Mouse (Mus musculus): ENCODE measurements around the gene Gfra4. TPM values are rescaled to one million over a fixed set of nuclear protein-coding genes. Genes with fewer than 3 reads are reported as not detected.

Gene Gfra4
- total RNA-seq, 2 experiments from 2014 or later: 4.8 to 6.0 TPM

Small RNAs within 50 kb of the gene (microRNA-seq; reads per million reads assigned to microRNA genes)
- 0 reads per million in 2 experiments for gene Mir6973b (ENCODE audit: borderline number of aligned reads in 2 of 2)

Other genes with a start within 250 kb of the Gfra4 start
- gene 4930402H24Rik, start 136.7 kb downstream of the Gfra4 start, total RNA-seq (2021): 10 to 100 TPM; 29.5 to 47.8 TPM
- 10 to 100 TPM; 24.0 to 32.1 TPM for gene Atrn, start 136.6 kb downstream of the Gfra4 start, total RNA-seq (2021)
- 1 to 10 TPM; 2.2 to 4.8 TPM for gene Adam33, start 20.7 kb upstream of the Gfra4 start, total RNA-seq (2021)
- 1 to 10 TPM; 5.3 to 5.8 TPM for gene Siglec1, start 43.7 kb upstream of the Gfra4 start, total RNA-seq (2021)
- gene Hspa12b, start 84.2 kb upstream of the Gfra4 start, total RNA-seq (2021): 10 to 100 TPM in 1 of 2 experiments, 1 to 10 TPM in 1; 8.4 to 11.1 TPM
- not detected for gene Gm11037, start 90.4 kb upstream of the Gfra4 start, total RNA-seq (2021)
- gene 1700037H04Rik, start 117.0 kb upstream of the Gfra4 start, total RNA-seq (2021): 100 to 1,000 TPM; 103 to 273 TPM
- 10 to 100 TPM; 51.3 to 63.4 TPM for gene Cenpb, start 137.0 kb upstream of the Gfra4 start, total RNA-seq (2021)
- gene Cdc25b, start 143.9 kb upstream of the Gfra4 start, total RNA-seq (2021): 1 to 10 TPM; 4.2 to 5.2 TPM
- gene Spef1, start 144.2 kb upstream of the Gfra4 start, total RNA-seq (2021): 1 to 10 TPM; 4.5 to 5.6 TPM
- 10 to 100 TPM; 14.9 to 16.3 TPM for gene Ap5s1, start 164.0 kb upstream of the Gfra4 start, total RNA-seq (2021)
- 10 to 100 TPM; 42.6 to 56.7 TPM for gene Mavs, start 191.0 kb upstream of the Gfra4 start, total RNA-seq (2021)
- gene Pank2, start 219.4 kb upstream of the Gfra4 start, total RNA-seq (2021): 10 to 100 TPM; 44.6 to 57.6 TPM